Mouse (Mus musculus): Measurements from ENCODE around the gene Ptgs2. TPM values are rescaled to one million over a fixed set of nuclear protein-coding genes. Genes with fewer than 3 reads are reported as not detected.

Ptgs2 gene
- total RNA-seq, 2 experiments from 2014 or later, result 0.09 TPM; not detected in 1

GRCm38 (mm10) chr1:150143578-150143977 is 43.7 kb downstream of the Ptgs2 start:
- ATAC-seq (replicated peaks; ENCODE audit: low FRiP score, poor library complexity, severe bottlenecking), result no peak

DNA sequence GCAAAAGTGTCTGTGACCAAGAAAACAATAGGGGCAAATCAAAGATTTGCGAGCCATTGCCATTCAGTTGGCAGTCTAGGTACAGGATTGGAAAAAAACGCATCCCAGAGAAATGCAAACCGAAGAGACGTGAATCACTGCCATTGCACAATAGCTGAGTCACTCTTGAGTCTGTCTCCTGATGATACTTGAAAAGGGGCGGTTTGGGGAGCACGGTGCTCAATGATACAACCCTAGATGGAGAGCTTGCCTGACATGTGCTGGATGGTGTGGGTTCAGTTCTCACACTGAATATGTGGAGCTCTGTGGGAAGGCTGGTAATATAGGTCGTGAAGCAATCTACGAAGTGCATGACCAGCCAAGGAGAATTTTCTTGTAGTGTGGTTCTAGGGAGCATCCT is 45.2 kb downstream of the Ptgs2 start:
- ATAC-seq (replicated peaks; ENCODE audit: low FRiP score, poor library complexity, severe bottlenecking), result no peak

GRCm38 (mm10) chr1:150147272-150147671 is 47.4 kb downstream of the Ptgs2 start:
- no peak for ATAC-seq (replicated peaks; ENCODE audit: low FRiP score, poor library complexity, severe bottlenecking)

DNA sequence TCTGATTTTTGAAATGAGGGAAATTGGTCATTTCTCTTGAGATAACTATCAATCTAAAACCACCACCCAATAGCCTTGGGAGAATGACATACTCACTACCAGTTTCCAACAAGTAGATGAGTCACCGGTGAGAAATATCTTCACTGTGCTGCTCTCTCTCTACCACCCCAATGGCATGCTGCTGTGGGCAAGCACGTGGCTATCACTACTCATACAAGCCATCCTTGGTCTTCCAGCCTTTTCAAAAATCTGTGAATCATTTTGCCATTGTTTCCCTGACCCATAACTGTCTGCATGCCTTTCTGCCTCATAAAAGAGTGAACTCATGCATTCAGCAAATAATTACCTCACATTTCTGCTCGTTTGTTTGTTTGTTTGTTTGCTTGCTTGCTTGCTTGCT is 51.6 kb downstream of the Ptgs2 start:
- ATAC-seq (replicated peaks; ENCODE audit: low FRiP score, poor library complexity, severe bottlenecking), result no peak

Other genes starting within 250 kb of the Ptgs2 start
- gene Pla2g4a, start 138.7 kb upstream of the Ptgs2 start, total RNA-seq (2015; ENCODE audit: low replicate concordance), result 10.0 and 18.8 TPM in 2 replicates
- 10.4 and 31.1 TPM in 2 replicates for gene Pla2g4a, start 138.7 kb upstream of the Ptgs2 start, total RNA-seq (2017; ENCODE audit: low replicate concordance)
- not detected in 2 replicates for gene Pdc, start 219.4 kb downstream of the Ptgs2 start, total RNA-seq (2015; ENCODE audit: low replicate concordance)
- not detected in 2 replicates for gene Pdc, start 219.4 kb downstream of the Ptgs2 start, total RNA-seq (2017; ENCODE audit: low replicate concordance)